Mouse (Mus musculus) embryonic facial prominence, embryonic 14.5 days (tissue): ENCODE measurements around the gene Gm9999. TPM values are rescaled to one million over a fixed set of nuclear protein-coding genes. Genes with fewer than 3 reads are reported as not detected.

ENCODE experiments used
- ATAC-seq: fragments of 200-750 bp; cut with Nextera tagmentation; 2 replicates; pipeline ENCODE4 v1.8.0; 2017; ENCODE audit warnings: low read depth, moderate number of reproducible peaks, moderate TSS enrichment
- DNase-seq: peaks from one replicate; pipeline ENCODE4 v3.0.0-alpha.2; 2015; ENCODE audit warnings: low spot score
- H3K27ac ChIP-seq: fragments of 300-500 bp; sonication (generic); replicated peaks from 2 replicates; pipeline ENCODE4 v1.5.1; 2014; ENCODE audit warnings: low read depth, mild to moderate bottlenecking, low read length, moderate library complexity
- H3K27me3 ChIP-seq: fragments of 300-500 bp; sonication (generic); replicated peaks from 2 replicates; pipeline ENCODE4 v1.6.1; 2014; ENCODE audit warnings: low read length; ENCODE audit not compliant: control insufficient read depth, insufficient read depth
- H3K36me3 ChIP-seq: fragments of 300-500 bp; sonication (generic); 2 replicates; pipeline ENCODE4 v1.6.1; 2014; ENCODE audit warnings: low read length, mixed read lengths; ENCODE audit not compliant: control insufficient read depth, insufficient read depth
- H3K4me1 ChIP-seq: fragments of 300-500 bp; sonication (generic); 2 replicates; pipeline ENCODE4 v1.6.1; 2014; ENCODE audit warnings: antibody characterized with exemption, low read length; ENCODE audit not compliant: control insufficient read depth, insufficient read depth
- H3K4me2 ChIP-seq: fragments of 300-500 bp; sonication (generic); 2 replicates; pipeline ENCODE4 v1.6.1; 2014; ENCODE audit warnings: low read depth, mild to moderate bottlenecking, low read length, moderate library complexity, mixed read lengths
- H3K4me3 ChIP-seq: fragments of 300-500 bp; sonication (generic); 2 replicates; pipeline ENCODE4 v1.5.1; 2014; ENCODE audit warnings: low read depth, mild to moderate bottlenecking, low read length
- H3K9ac ChIP-seq: fragments of 300-500 bp; sonication (generic); 2 replicates; pipeline ENCODE4 v1.6.1; 2014; ENCODE audit warnings: low read depth, mild to moderate bottlenecking, low read length, moderate library complexity, mixed read lengths
- H3K9me3 ChIP-seq: fragments of 300-500 bp; sonication (generic); 2 replicates; pipeline ENCODE4 v1.6.1; 2016; ENCODE audit warnings: low read length; ENCODE audit not compliant: control insufficient read depth
- WGBS: fragments of 180-500 bp; shearing (Covaris S2); extraction: QIAGEN DNeasy Blood & Tissue Kit; methylation state at CpG from one replicate; pipeline ENCODE4 v1.1.7; 2014; 5-methylcytosine and 5-hydroxymethylcytosine counted together
- polyA plus RNA-seq: library from polyadenylated mRNA; unstranded; fragments of >200 nt; fragmentation: Nextera tagmentation; extraction: Ambion mirVana; gene quantifications from 2 replicates; pipeline ENCODE4 v1.2.1, GENCODE M21; 2014

Gene Gm9999
- not detected in 2 replicates for polyA plus RNA-seq

DNA sequence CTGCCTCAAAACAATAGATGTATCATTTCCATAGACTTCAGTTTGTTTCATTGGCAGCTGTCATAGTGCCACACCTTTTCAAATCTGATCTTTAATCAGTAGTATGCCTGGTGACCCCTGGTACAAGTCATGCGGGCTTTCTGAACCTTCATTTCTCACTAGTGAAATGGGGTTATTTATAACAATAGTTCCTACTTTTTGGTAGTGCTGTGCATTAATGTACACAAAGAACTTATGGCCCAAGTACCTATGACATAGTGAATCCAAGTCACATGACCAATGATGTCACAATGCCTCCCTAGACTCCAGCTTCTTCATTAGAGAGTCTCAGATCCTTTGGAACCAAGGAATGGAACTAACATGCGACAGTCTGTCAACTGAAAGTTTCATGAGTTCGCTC is at the start of gene Gm9999:
TSS of gene Gm9999 (plus strand) at position 301 of the 400 bp plus-strand sequence.
- no peak within 1 kb of the TSS for H3K9ac ChIP-seq
- no peak within 1 kb of the TSS for H3K4me2 ChIP-seq
- 88% methylated on average over 3 of the region's 3 CpGs for WGBS
- no peak for DNase-seq
- H3K4me3 ChIP-seq, result no peak within 1 kb of the TSS
- no peak within 1 kb of the TSS for H3K27ac ChIP-seq
- no peak for ATAC-seq
- H3K4me1 ChIP-seq, result 0 out of 2 replicates have a peak, but pooled peaks cover 8% of the 10 kb centered on the region
- H3K9me3 ChIP-seq, result no peaks in the 10 kb centered on the region
- H3K27me3 ChIP-seq, result no peaks in the 10 kb centered on the region
- no peaks in the 10 kb centered on the region for H3K36me3 ChIP-seq

DNA sequence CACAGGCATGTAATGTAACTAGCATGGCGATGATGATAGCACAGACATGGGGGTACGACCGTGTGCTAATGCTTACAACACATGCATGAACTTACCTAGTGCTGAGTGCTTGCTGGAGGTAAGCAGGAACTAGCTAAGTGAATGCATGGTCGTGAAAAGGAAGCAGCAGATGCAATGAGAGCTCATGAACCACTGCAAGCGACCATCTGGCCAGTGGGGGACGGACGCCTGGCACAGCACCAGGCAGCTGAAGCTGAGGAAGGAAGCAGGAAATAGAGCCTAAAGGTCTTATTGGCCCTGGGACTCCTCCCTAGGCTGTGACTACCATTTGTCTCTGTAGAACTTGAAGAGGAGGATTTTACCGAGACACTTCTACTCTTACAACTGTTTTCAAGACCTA is 48.6 kb upstream of the Gm9999 start:
- H3K4me1 ChIP-seq, result no peaks in the 10 kb centered on the region
- ATAC-seq, result no peak
- DNase-seq, result no peak
- peaks cover 47% of the 10 kb centered on the region for H3K36me3 ChIP-seq
- H3K9ac ChIP-seq, result no peak overlapping the region
- no peak overlapping the region for H3K27ac ChIP-seq
- 85% methylated on average over 8 of the region's 8 CpGs for WGBS
- H3K4me3 ChIP-seq, result no peak overlapping the region
- H3K27me3 ChIP-seq, result no peaks in the 10 kb centered on the region
- no peaks in the 10 kb centered on the region for H3K9me3 ChIP-seq
- H3K4me2 ChIP-seq, result no peak overlapping the region

DNA sequence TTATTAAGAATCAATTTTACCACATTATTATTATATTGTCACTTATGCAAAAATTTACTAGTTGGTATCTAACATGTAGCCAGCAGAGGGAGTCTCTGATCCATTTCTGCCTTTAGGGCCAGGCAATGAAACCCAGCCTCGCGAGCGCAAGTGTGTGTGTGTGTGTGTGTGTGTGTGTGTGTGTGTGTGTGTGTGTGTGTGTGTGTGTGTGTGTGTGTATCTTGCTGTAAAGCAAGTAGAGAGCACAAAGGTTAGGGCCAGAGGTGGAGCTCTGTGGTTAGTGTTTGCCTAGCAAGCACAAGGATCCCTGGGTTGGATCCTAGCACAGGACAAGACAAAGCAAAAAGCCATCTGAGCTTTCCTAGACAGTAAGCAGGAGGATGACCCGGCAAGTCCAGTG is 47.5 kb upstream of the Gm9999 start:
- no peaks in the 10 kb centered on the region for H3K9me3 ChIP-seq
- DNase-seq (peak; percentile 39), ATAC-seq (no peak)
- no peak overlapping the region for H3K4me3 ChIP-seq
- no peaks in the 10 kb centered on the region for H3K27me3 ChIP-seq
- no peak overlapping the region for H3K9ac ChIP-seq
- WGBS, result 54% methylated on average over 4 of the region's 4 CpGs
- H3K27ac ChIP-seq, result no peak overlapping the region
- peaks cover 48% of the 10 kb centered on the region for H3K36me3 ChIP-seq
- H3K4me2 ChIP-seq, result no peak overlapping the region
- H3K4me1 ChIP-seq, result no peaks in the 10 kb centered on the region

DNA sequence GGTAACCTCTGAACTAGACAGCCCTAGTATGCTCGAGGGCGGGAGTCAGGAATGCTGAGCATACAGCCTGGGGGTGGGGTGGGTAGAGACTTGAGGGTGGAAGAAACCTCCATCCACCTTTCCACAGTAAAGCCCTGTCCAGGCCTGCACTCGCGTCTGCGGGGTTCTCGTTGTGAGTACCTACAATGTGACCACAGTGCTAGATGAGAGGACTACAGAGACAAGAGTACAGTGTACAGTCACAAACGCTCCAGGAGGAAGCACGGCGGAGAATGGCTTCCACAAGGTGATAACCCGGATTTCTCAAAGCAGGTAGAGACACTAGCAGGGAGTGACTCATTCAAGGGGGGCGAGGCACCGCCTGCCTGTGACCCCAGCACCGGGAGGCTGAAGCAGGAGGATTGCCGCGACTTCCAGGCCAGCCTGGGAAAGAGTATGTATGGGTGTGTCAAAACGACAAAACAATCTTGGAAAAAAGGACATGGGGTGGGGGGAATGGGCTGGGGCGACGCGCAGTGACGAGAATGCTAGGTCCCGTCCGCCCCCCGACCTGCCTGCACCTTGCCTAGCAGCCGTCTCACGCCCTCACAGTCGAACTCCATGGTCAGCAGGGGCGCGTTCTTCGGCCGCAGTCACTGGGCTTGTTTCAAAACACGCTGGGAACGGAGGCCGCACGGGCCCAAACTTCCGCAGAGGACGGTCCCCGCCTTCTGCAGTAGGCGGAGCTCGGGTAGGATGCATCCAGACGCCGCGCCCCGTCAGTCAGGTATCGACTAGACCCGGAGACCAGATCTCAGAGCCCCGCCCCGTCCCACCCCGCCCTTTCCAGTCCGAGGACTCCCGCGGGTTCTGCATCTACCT is 25.3 kb upstream of the Gm9999 start, which contains the start of gene Uevld:
TSS of gene Uevld (minus strand) at position 697 of the 861 bp plus-strand sequence.
- H3K4me1 ChIP-seq, result peaks cover 12% of the 10 kb centered on the region
- DNase-seq (peak; percentile 96), ATAC-seq (peak; percentile 92)
- H3K36me3 ChIP-seq, result peaks cover 20% of the 10 kb centered on the region
- under 1% methylated on average over 46 of the region's 51 CpGs for WGBS
- 0 out of 2 replicates have a peak within 1 kb of the TSS, but pooled peaks have one; percentile 39 for H3K27ac ChIP-seq
- H3K9me3 ChIP-seq, result no peaks in the 10 kb centered on the region
- no peaks in the 10 kb centered on the region; the same call in 1 of the 2 replicates for H3K27me3 ChIP-seq
- peak within 1 kb of the TSS; percentile 78 for H3K4me2 ChIP-seq
- peak within 1 kb of the TSS; percentile 73 for H3K9ac ChIP-seq
- peak within 1 kb of the TSS; percentile 56 for H3K4me3 ChIP-seq

DNA sequence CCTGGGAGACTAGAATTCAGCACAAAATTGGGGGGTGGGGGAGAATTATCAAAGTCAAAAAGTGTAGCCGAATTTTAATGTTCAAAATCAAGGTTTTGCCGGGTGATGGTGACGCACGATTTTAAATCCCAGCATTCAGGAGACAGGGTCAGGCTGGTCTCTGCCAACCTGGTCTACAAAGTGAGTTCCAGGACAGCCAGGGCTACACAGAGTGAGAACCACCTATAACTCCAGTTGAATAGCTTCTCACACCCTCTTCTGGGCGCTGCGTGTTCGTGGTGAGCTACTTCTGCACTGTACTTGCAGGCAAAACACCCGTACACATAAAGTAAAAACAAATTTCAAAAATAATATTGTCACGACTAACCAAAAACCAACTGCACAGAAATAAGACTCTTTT is 24.5 kb upstream of the Gm9999 start:
- H3K9ac ChIP-seq, result peak overlapping the region; percentile 73
- H3K27ac ChIP-seq, result no peak overlapping the region
- H3K27me3 ChIP-seq, result no peaks in the 10 kb centered on the region; the same call in 1 of the 2 replicates
- ATAC-seq (no peak), DNase-seq (no peak)
- H3K4me2 ChIP-seq, result peak overlapping the region; percentile 78
- H3K9me3 ChIP-seq, result no peaks in the 10 kb centered on the region
- WGBS, result 17% methylated on average over 9 of the region's 9 CpGs
- H3K4me3 ChIP-seq, result peak overlapping the region; percentile 56
- peaks cover 14% of the 10 kb centered on the region for H3K36me3 ChIP-seq
- peaks cover 13% of the 10 kb centered on the region for H3K4me1 ChIP-seq

DNA sequence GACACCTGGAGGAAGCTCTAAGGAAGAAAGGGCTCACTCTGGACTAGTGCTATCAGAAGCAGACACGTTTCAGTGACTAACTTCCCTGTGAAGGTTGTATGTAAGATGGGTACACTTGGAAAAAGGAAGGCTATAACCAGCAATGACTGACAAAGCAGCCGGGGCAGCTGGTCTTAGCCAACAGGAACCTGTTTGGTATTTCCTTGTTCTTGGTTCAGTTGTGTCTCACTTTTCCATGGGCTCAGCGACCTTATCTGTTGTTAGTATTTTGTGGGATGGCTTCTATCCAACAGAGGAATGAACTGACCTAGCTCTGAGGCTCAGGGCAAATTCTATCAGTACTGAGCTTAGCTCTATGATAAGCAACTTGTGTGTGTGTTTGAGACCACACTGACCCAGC is 22.4 kb upstream of the Gm9999 start:
- 58% methylated on average over 3 of the region's 3 CpGs for WGBS
- ATAC-seq, result no peak
- H3K36me3 ChIP-seq, result no peaks in the 10 kb centered on the region

DNA sequence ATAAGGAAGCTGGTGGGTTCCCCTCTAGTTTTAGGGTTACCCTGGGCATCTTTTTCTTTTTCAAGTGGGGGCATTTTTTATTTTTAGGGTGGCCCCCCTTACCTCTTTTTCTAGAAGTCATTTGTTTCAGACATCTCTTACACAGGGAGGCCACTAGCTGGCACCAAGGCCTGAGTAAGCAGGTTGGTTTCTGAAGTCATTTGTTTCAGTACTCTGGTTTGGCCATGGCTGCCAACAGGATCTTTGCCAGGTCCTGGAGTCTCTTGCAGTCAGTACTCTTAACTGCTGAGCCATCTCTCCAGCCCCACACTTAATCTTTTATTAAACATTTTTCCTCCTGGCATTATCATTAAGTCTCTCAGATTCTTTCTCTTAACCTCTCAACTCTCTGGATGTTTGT is 21.2 kb upstream of the Gm9999 start:
- ATAC-seq (no peak), DNase-seq (no peak)
- no peak overlapping the region for H3K4me3 ChIP-seq
- H3K27ac ChIP-seq, result no peak overlapping the region
- H3K9ac ChIP-seq, result no peak overlapping the region
- no peaks in the 10 kb centered on the region for H3K9me3 ChIP-seq
- peaks cover 13% of the 10 kb centered on the region for H3K4me1 ChIP-seq
- H3K4me2 ChIP-seq, result no peak overlapping the region
- no peaks in the 10 kb centered on the region; the same call in 1 of the 2 replicates for H3K27me3 ChIP-seq
- no peaks in the 10 kb centered on the region for H3K36me3 ChIP-seq

More for the DNA sequence above, 22.4 kb upstream of the Gm9999 start:
- Histone ChIP-seq H3K4me3 (no peak overlapping the region), H3K9ac (no peak overlapping the region), H3K9me3 (no peaks in the 10 kb centered on the region), H3K4me1 (peaks cover 13% of the 10 kb centered on the region), H3K27ac (no peak overlapping the region), H3K27me3 (no peaks in the 10 kb centered on the region; the same call in 1 of the 2 replicates), H3K4me2 (no peak overlapping the region)
- DNase-seq, result no peak

DNA sequence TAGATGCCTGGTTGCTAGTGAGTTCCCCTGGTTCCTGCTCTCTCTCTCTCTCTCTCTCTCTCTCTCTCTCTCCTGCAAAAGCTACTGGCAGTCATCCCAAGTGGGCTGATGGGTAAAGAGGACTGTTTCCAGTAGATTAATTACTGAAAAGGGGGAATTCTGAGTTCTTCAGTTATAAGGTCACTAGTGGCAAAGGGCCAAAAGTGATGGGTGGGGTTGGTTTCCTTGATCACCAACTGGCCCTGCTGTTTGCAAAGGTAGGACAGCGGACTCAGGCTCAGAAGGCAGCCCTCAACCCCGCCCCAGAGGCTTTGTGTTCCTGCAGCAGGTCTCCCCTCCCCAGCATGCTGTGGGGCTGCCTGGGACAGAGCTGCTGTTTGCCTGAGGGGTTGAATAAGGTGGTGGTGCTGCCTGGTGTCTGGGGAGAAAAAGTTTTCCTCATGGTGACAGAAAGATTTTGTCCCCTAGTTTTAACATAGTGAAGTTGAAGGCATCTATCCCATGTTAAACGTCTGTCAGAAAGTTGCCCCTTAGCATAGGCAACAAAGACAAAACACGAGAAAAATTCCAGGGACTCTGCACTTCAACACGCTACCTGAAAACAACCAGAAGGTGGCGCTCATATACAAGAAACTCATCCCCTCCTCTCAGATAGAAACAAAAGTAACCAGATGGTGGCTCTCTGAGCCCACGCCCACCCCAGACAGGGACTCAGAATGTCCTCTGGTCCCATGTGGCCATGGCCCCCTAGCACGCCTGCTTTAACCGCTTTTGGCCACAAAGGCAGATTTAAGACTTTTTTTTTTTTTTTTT is 20.4 kb upstream of the Gm9999 start:
- peak overlapping the region; percentile 40 for H3K4me2 ChIP-seq
- ATAC-seq (peak; percentile 81), DNase-seq (peak; percentile 93)
- 0% methylated on average over 9 of the region's 9 CpGs for WGBS
- no peaks in the 10 kb centered on the region; the same call in 1 of the 2 replicates for H3K27me3 ChIP-seq
- 0 out of 2 replicates have a peak overlapping the region, but pooled peaks have one; percentile 30 for H3K9ac ChIP-seq
- H3K27ac ChIP-seq, result peak overlapping the region; percentile 63
- no peaks in the 10 kb centered on the region for H3K36me3 ChIP-seq
- peaks cover 6% of the 10 kb centered on the region for H3K4me1 ChIP-seq
- no peak overlapping the region for H3K4me3 ChIP-seq
- no peaks in the 10 kb centered on the region for H3K9me3 ChIP-seq
